Mouse (Mus musculus) CD4-positive, CD25-positive, alpha-beta regulatory T cell, adult 9 weeks (primary cell): ENCODE data around the gene Gkn2. TPM values are rescaled to one million over a fixed set of nuclear protein-coding genes. Genes with fewer than 3 reads are reported as not detected.

Experiments
- polyA plus RNA-seq: library from polyadenylated mRNA; unstranded; fragments of 100-300 nt; shearing (Covaris generic); gene quantifications from one replicate; pipeline ENCODE4 v1.2.1, GENCODE M21; 2017

Gkn2 gene
- polyA plus RNA-seq: not detected

GRCm38 (mm10) chr6:87373057-87373456 lies at the start of gene Gkn2:
Gene Gkn2 (plus strand): TSS chr6:87373357.

GRCm38 (mm10) chr6:87335091-87335934 lies 37.8 kb upstream of the Gkn2 start, which contains the start of gene Antxr1:
Gene Antxr1 (minus strand): TSS chr6:87335821.

GRCm38 (mm10) chr6:87350829-87351228 lies 22.3 kb upstream of the Gkn2 start, which contains the start of gene Gkn1:
Gene Gkn1 (minus strand): TSS chr6:87350942.

GRCm38 (mm10) chr6:87388877-87389276 lies 15.7 kb downstream of the Gkn2 start, which contains the start of gene Gkn3:
Gene Gkn3 (minus strand): TSS chr6:87388935.

GRCm38 (mm10) chr6:87428487-87429044 lies 55.4 kb downstream of the Gkn2 start, which contains the start of gene Bmp10:
Gene Bmp10 (plus strand): TSS chr6:87428994.

Other genes starting within 250 kb of the Gkn2 start
- not detected for gene Antxr1, start 37.5 kb upstream of the Gkn2 start, polyA plus RNA-seq
- gene Gkn1, start 22.4 kb upstream of the Gkn2 start, polyA plus RNA-seq: not detected
- gene Gkn3, start 15.6 kb downstream of the Gkn2 start, polyA plus RNA-seq: not detected
- gene Bmp10, start 55.6 kb downstream of the Gkn2 start, polyA plus RNA-seq: not detected
- 193 TPM for gene Arhgap25, start 159.9 kb downstream of the Gkn2 start, polyA plus RNA-seq
- gene Prokr1, start 217.4 kb downstream of the Gkn2 start, polyA plus RNA-seq: 0.11 TPM